Mouse (Mus musculus): ENCODE measurements around the gene Zranb3. TPM values are rescaled to one million over a fixed set of nuclear protein-coding genes. Genes with fewer than 3 reads are reported as not detected.

The Zranb3 gene
- polyA plus RNA-seq, 1 experiment = 1.1 TPM

- TF ChIP-seq CTCF (IDR thresholded peaks at IDR 0.05; ENCODE audit: insufficient read depth, low read length) (no peak), POLR2A (IDR thresholded peaks at IDR 0.05; ENCODE audit: borderline replicate concordance, extremely low read depth, low read depth, low read length) (no peak)
- DNase-seq = no peak
- WGBS = 89% methylated on average over 7 of the region's 7 CpGs
- H3K4me1 ChIP-seq (ENCODE audit: control insufficient read depth, insufficient read depth, low read length) = peaks cover 3% of the 10 kb centered on the region; the same call in 1 of the 2 replicates
- no peak overlapping the region for H3K4me3 ChIP-seq (replicated peaks; ENCODE audit: extremely low read depth, low read depth, low read length)
These were observed 20.0 kb downstream of the Zranb3 start for GRCm38 (mm10) chr1:128082800-128083199.

GRCm38 (mm10) chr1:128081873-128082272 lies 21.0 kb downstream of the Zranb3 start:
- 86% methylated on average over 7 of the region's 7 CpGs for WGBS
- peaks cover 3% of the 10 kb centered on the region; the same call in 1 of the 2 replicates for H3K4me1 ChIP-seq (ENCODE audit: control insufficient read depth, insufficient read depth, low read length)
- TF ChIP-seq POLR2A (IDR thresholded peaks at IDR 0.05; ENCODE audit: borderline replicate concordance, extremely low read depth, low read depth, low read length) = no peak
- no peak for DNase-seq
- no peak overlapping the region for H3K4me3 ChIP-seq (replicated peaks; ENCODE audit: extremely low read depth, low read depth, low read length)

- TF ChIP-seq CTCF (IDR thresholded peaks at IDR 0.05; ENCODE audit: insufficient read depth, low read length) (no peak), POLR2A (IDR thresholded peaks at IDR 0.05; ENCODE audit: borderline replicate concordance, extremely low read depth, low read depth, low read length) (no peak)
- Histone ChIP-seq H3K4me3 (replicated peaks; ENCODE audit: extremely low read depth, low read depth, low read length) (no peak overlapping the region), H3K4me1 (ENCODE audit: control insufficient read depth, insufficient read depth, low read length) (peaks cover 3% of the 10 kb centered on the region; the same call in 1 of the 2 replicates)
- DNase-seq = no peak
- 67% methylated on average over 5 of the region's 5 CpGs for WGBS
These were observed 21.7 kb downstream of the Zranb3 start for GRCm38 (mm10) chr1:128080936-128081696.

- DNase-seq = no peak
- Histone ChIP-seq H3K4me3 (replicated peaks; ENCODE audit: extremely low read depth, low read depth, low read length) (no peak overlapping the region), H3K4me1 (ENCODE audit: control insufficient read depth, insufficient read depth, low read length) (peaks cover 3% of the 10 kb centered on the region; the same call in 1 of the 2 replicates)
- no peak for TF ChIP-seq CTCF (IDR thresholded peaks at IDR 0.05; ENCODE audit: insufficient read depth, low read length)
- TF ChIP-seq POLR2A (IDR thresholded peaks at IDR 0.05; ENCODE audit: borderline replicate concordance, extremely low read depth, low read depth, low read length) = no peak
- WGBS = 96% methylated on average over 1 of the region's 1 CpGs
These were observed 24.2 kb downstream of the Zranb3 start for GRCm38 (mm10) chr1:128078646-128079045.

- peaks cover 3% of the 10 kb centered on the region; the same call in 1 of the 2 replicates for H3K4me1 ChIP-seq (ENCODE audit: control insufficient read depth, insufficient read depth, low read length)
- no peak for DNase-seq
- no peak overlapping the region for H3K4me3 ChIP-seq (replicated peaks; ENCODE audit: extremely low read depth, low read depth, low read length)
- 90% methylated on average over 2 of the region's 2 CpGs for WGBS
- TF ChIP-seq CTCF (IDR thresholded peaks at IDR 0.05; ENCODE audit: insufficient read depth, low read length) (no peak), POLR2A (IDR thresholded peaks at IDR 0.05; ENCODE audit: borderline replicate concordance, extremely low read depth, low read depth, low read length) (no peak)
These were observed 25.1 kb downstream of the Zranb3 start for GRCm38 (mm10) chr1:128077788-128078187.

GRCm38 (mm10) chr1:128076791-128077479 lies 25.9 kb downstream of the Zranb3 start:
- Histone ChIP-seq H3K4me1 (ENCODE audit: control insufficient read depth, insufficient read depth, low read length) (peaks cover 3% of the 10 kb centered on the region; the same call in 1 of the 2 replicates), H3K4me3 (replicated peaks; ENCODE audit: extremely low read depth, low read depth, low read length) (no peak overlapping the region)
- TF ChIP-seq CTCF (IDR thresholded peaks at IDR 0.05; ENCODE audit: insufficient read depth, low read length) = no peak
- no peak for TF ChIP-seq POLR2A (IDR thresholded peaks at IDR 0.05; ENCODE audit: borderline replicate concordance, extremely low read depth, low read depth, low read length)
- no peak for DNase-seq
- WGBS = 87% methylated on average over 8 of the region's 8 CpGs

GRCm38 (mm10) chr1:128073051-128073450 lies 29.8 kb downstream of the Zranb3 start:
- Histone ChIP-seq H3K4me1 (ENCODE audit: control insufficient read depth, insufficient read depth, low read length) (no peaks in the 10 kb centered on the region), H3K4me3 (replicated peaks; ENCODE audit: extremely low read depth, low read depth, low read length) (no peak overlapping the region)
- no peak for TF ChIP-seq POLR2A (IDR thresholded peaks at IDR 0.05; ENCODE audit: borderline replicate concordance, extremely low read depth, low read depth, low read length)
- no peak for TF ChIP-seq CTCF (IDR thresholded peaks at IDR 0.05; ENCODE audit: insufficient read depth, low read length)
- DNase-seq = no peak
- WGBS = 94% methylated on average over 6 of the region's 6 CpGs

- 93% methylated on average over 3 of the region's 3 CpGs for WGBS
- Histone ChIP-seq H3K4me1 (ENCODE audit: control insufficient read depth, insufficient read depth, low read length) (no peaks in the 10 kb centered on the region), H3K4me3 (replicated peaks; ENCODE audit: extremely low read depth, low read depth, low read length) (no peak overlapping the region)
- no peak for TF ChIP-seq CTCF (IDR thresholded peaks at IDR 0.05; ENCODE audit: insufficient read depth, low read length)
- no peak for TF ChIP-seq POLR2A (IDR thresholded peaks at IDR 0.05; ENCODE audit: borderline replicate concordance, extremely low read depth, low read depth, low read length)
- DNase-seq = no peak
These were observed 32.8 kb downstream of the Zranb3 start for GRCm38 (mm10) chr1:128070003-128070402.

GRCm38 (mm10) chr1:128068945-128069397 lies 33.9 kb downstream of the Zranb3 start:
- DNase-seq = no peak
- no peaks in the 10 kb centered on the region for H3K4me1 ChIP-seq (ENCODE audit: control insufficient read depth, insufficient read depth, low read length)
- H3K4me3 ChIP-seq (replicated peaks; ENCODE audit: extremely low read depth, low read depth, low read length) = no peak overlapping the region
- 46% methylated on average over 2 of the region's 2 CpGs for WGBS
- TF ChIP-seq POLR2A (IDR thresholded peaks at IDR 0.05; ENCODE audit: borderline replicate concordance, extremely low read depth, low read depth, low read length) (no peak), CTCF (IDR thresholded peaks at IDR 0.05; ENCODE audit: insufficient read depth, low read length) (no peak)
